Mouse (Mus musculus) embryo, embryonic 10.5 days (tissue): ENCODE measurements around the gene Bfsp1.

Source experiments
- DNase-seq: peaks from one replicate; pipeline ENCODE4 v3.0.0-alpha.2; 2015; ENCODE audit warnings: low spot score

Gene Bfsp1

DNA sequence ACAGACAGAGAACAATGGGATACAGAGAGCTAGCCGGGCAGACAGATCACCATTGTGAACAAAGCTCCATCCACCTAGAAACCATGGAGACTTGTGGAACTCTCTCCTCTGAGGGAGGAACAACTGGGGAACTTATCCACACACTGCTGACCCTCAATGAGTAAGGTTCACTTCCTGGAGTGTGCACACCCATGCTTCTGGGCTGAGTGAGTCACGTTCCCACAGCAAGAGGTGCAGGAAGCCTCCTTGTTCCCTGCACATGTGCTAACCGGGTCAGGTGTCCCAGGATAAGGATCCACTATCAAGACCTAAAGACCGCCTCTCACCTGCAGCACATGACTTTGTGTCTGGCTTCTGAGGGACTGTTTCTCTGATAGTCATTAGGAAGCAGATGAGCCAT, 9.5 kb downstream of the Bfsp1 start:
- no peak for DNase-seq

DNA sequence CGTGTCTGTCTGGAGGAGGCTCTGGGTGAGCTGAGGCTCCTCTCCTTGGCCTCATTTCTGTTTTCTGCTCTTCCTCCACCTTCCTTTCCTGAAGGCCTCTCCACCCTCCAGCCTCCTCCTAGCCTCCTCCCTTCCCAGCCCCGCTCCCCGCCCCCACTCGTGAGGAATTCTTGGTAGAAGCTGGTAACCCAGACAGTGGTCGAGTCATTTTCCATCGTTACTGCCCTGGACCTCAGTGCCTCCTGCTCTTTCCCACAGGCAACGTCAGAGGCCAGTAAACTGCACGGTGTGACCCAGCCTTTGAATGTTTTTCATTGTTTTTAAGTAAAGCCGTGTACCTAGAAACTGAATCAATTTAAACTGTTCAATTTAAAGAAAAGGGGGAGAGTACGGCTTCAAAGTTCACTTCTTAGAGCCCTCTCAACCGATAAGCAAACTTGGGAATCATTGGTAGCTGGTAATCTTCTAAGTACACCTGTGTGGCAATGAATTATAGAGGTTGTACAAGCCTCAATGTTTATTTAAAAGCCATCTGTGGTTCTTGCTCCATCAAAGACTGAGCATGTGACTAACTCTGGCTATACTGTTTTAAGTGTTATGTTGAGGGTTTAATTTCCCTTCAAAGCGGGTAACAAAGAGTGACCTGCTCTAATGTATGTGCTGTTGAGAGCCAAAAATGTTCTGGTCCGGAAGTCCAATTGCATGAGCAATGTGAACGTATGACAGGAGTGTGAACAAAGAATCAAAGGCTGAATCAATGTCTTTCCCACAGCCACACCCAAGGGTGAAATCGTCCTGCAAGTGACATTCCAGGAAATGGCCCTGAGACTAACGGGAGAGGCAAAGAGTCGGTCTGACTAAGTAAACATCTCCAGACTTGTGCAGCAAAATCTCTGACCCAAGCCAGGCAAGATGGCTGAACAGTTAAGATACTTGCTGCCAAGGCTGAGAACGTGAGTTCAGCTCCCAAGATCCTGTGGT, 10.4 kb downstream of the Bfsp1 start:
- no peak for DNase-seq

- DNase-seq = no peak
These were observed 11.4 kb downstream of the Bfsp1 start for GRCm38 (mm10) chr2:143851354-143852221.

GRCm38 (mm10) chr2:143847291-143847690, 15.7 kb downstream of the Bfsp1 start:
- no peak for DNase-seq

DNA sequence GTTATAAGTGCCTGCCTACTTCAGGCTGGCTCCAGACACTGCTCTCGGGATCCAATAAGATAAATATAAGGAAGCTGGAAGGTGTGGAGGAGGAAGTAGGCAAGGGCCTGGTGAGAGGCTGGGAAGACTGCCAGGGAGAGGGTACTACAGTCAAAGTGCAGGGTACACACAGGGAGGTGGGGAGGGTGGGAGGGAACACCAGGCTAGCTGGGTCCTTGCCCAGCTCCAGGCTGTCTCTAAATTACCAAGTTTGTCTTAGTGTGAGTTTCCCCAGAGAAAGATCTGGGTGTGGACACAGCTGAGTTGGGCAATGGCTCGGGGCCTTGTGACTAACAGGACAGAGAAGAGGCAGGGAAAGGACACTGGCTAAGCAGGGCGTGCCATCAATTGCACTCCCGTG, 16.2 kb downstream of the Bfsp1 start:
- DNase-seq = no peak

DNA sequence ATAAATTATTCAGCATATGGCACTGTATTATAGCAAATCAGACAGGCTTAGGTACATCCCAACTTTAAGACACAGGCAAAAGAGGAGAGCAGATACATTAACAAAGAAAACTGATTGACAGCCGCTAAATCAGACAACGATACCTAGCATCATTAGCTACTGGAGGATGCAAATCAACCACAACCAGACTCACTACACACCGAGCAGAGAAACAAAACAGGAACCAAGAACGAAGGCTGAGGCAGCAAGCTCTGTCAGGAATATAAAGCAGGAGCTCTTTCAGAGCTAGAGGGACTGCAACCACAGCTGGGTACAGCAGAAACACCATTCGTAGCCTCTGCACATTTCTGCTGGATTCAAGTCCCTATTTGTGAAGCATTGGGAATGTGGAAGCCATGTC, 18.2 kb downstream of the Bfsp1 start:
- DNase-seq = no peak

DNA sequence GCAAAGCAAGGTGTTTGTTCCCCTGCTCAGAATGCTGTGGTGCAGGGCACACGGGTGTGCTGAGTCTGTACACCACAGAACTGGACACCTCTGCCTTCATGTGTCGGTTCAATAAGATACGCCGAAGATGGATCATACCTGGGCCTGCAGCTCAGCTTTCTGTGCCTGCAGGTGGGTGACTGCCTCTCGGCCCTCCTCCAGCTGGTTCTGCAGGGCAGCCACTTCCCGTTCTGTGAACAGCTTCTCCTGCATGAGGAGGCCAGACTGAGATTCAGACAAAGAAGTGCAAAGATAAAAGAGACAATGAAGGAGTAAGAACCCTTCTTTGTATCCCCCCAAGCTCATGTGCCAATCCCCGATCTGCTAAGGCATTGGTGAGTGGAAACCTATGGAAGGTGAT, 21.4 kb downstream of the Bfsp1 start:
- DNase-seq = no peak

DNA sequence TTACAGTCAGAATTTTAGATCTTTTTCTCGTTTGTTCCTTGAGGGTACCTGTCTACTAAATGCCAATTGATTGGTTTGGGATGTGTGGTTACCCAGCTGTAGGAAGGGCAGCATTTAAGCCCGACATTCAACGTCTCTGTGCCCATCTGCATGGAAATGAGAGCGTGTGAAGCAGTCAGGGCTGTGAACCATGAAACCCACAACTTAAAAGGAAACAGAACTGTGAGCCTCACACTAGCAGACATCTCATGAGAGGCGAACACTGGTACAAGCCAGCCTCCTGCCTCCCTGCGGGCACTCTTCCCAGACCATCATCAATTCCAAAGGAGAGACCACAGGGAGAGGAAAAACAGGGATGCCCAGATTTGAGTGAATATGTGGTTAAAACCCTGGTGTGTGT, 22.1 kb downstream of the Bfsp1 start:
- DNase-seq = no peak

DNA sequence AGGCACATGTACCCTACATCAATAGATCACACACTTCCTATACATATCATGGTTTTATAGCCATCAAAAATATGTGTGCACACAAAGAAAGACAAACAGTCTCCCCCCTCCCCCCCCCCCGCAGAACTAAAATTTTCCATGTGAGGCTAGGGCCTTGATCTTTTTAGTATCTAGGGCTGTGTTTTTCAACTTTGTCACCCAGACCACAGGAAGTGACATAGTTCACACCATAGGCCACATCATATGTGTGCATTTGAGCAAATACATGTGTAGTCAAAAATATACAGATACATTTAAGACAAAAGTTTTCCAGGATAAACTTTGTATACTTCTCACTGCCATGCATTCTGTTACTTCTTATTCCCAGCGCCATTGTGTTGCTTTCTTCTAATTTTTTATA, 23.5 kb downstream of the Bfsp1 start:
- DNase-seq = no peak

- DNase-seq = no peak
These were observed 24.3 kb downstream of the Bfsp1 start for GRCm38 (mm10) chr2:143838698-143839097.

DNA sequence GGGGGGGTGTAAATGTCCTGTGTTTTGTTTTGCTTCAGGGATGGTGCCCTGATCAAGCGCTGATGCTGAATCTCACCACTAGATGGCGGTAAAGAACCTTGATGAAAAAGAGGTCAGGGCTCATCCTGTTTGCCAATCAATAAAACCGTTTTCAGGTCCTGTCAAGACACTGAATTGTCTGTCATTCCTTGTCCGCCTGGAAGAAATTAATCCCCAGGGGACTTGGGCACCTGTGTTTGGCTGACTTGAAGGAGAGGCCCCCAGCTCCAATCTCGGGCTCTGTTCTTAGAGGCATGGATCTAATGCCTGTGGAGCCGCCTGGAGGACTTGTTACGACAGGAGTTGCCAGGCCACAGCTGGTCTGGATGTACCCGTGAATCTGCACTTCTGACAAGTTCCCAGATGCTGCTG, 25.7 kb downstream of the Bfsp1 start:
- peak; percentile 93 for DNase-seq

GRCm38 (mm10) chr2:143835820-143836219, 27.2 kb downstream of the Bfsp1 start:
- no peak for DNase-seq

GRCm38 (mm10) chr2:143834082-143834481, 28.9 kb downstream of the Bfsp1 start:
- peak; percentile 28 for DNase-seq

- no peak for DNase-seq
These were observed 30.3 kb downstream of the Bfsp1 start for GRCm38 (mm10) chr2:143832721-143833120.

DNA sequence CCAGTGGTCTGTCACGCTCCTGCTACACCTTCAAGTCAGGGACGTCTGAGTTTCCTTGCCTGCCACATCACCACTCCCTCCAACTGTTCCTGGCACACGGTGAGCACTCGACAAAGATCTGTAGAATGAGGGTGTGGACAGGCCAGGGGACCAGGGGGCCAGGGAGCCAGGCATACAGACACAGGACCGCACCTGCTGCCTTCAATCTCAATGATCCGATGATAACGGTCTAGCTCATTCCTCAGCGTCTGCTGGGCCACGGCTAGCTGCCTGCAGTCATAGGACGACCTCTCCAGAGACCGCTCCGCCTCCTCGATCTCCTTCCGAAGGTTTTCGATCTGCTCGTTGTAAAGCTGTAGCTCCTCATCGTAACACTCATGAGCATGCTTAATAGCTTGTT, 31.3 kb downstream of the Bfsp1 start:
- no peak for DNase-seq

GRCm38 (mm10) chr2:143813461-143813860, 49.5 kb downstream of the Bfsp1 start:
- DNase-seq = no peak

GRCm38 (mm10) chr2:143812262-143812661, 50.7 kb downstream of the Bfsp1 start:
- no peak for DNase-seq

DNA sequence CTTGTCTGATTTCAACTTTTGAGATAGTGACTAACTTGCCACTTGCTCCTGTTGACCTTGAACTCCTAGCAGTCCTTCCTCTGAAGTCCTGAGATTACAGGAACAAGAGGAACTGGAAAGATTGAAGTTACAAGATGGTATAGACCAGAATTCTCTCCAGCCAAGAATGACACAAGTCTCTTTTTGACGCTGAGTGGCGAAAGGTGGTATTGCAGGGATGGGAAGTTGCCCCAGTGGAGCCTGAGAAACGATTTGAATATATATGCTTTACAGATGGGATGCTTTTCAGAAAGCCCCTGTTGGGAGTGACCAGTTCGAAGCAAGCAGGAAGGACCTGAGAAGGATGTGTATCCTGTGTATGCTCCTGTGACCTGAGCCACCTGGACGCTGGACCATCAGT, 54.2 kb downstream of the Bfsp1 start:
- no peak for DNase-seq

DNA sequence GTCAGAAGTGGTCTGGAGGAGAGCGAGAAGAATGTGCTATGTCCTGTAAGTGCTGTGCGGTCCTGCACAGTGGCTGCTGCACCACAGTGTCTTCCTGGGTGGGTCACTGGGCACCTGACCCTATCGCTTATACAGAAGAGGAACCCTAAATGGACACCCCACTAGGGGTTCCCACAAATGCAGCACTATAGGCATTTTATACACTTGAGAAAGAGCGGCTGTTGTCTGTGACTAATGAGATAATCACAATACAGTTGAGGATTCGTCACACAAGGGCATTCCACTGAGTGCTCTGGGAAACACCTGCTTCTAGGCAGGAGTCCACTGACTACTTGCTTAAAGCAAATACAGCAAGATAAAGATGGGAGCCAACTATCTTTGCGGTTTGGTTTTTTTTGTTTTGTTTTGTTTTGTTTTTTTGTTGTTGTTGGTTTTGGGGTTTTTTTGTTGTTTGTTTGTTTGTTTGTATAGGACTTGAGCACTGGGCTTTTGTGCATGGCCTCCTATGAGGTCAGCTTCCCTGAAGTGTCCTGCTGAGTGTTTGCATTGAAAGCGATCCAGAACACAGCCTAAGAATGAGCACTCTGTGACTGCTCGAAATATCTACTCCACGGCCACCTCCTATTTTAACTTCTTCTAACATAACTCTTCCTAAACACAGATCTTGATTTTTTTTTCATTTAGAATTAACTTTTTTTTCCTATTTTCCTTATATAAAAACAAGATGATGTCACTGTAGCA, 55.9 kb downstream of the Bfsp1 start:
- DNase-seq = no peak

DNA sequence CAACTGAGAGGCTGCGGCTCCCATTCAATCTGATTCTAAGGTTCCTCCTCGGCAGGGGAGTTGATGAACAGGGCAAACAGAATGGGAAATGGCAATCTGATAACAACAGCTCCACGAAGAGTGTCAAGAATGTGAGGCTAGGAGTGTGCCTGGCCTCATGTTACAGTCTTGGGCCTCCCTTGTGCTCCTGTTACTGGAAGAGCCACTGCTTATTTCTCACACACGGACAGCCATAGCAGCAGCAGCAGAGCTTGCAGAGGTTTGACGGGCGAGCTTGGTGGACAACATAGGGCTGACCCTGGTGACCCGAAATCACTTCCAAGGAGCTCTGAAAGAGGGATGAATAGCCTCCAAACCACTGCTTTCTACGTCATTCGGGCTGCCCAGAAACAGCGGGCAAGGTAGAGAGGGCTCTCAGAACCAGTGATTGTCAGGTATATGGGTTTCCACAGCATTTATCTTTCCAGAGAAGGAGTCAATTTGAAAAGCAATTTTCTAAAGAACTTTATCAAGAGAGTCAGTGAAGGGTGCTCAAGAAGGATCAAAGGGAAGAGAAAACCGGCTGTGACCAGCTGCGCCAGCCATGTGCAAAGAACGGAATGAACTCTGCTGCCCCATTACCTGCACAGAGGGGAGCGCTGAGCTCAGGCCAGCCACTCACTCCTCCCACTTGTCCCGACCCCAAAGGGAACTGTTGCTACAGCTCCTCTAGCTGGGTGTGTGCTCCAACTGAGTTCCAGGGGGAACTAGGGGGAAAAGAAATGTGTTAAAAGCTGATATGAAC, 56.6 kb downstream of the Bfsp1 start:
- no peak for DNase-seq

- peak; percentile 3 for DNase-seq
These were observed 61.9 kb downstream of the Bfsp1 start for GRCm38 (mm10) chr2:143801097-143801496.
